Mouse (Mus musculus) stomach, embryonic 14.5 days (tissue): ENCODE data around the gene Apba3. TPM values are rescaled to one million over a fixed set of nuclear protein-coding genes. Genes with fewer than 3 reads are reported as not detected.

ENCODE experiments used
- ATAC-seq: fragments of 200-750 bp; cut with Nextera tagmentation; 2 replicates; pipeline ENCODE4 v1.8.0; 2017; ENCODE audit warnings: low read depth, moderate TSS enrichment; ENCODE audit not compliant: insufficient number of reproducible peaks, insufficient read depth, low FRiP score
- H3K27ac ChIP-seq: fragments of 300-500 bp; sonication (generic); 2 replicates; pipeline ENCODE4 v1.5.1; 2014; ENCODE audit warnings: mild to moderate bottlenecking, low read length, moderate library complexity, mixed read lengths
- H3K27me3 ChIP-seq: fragments of 300-500 bp; sonication (generic); 2 replicates; pipeline ENCODE4 v1.6.1; 2014; ENCODE audit warnings: low read length, control low read depth, mixed read lengths; ENCODE audit not compliant: control insufficient read depth, insufficient read depth
- H3K36me3 ChIP-seq: fragments of 300-500 bp; sonication (generic); 2 replicates; pipeline ENCODE4 v1.6.1; 2014; ENCODE audit warnings: mild to moderate bottlenecking, control low read depth, low read length, moderate library complexity, mixed read lengths; ENCODE audit not compliant: control insufficient read depth, insufficient read depth
- H3K4me1 ChIP-seq: fragments of 300-500 bp; sonication (generic); 2 replicates; pipeline ENCODE4 v1.6.1; 2014; ENCODE audit warnings: low read length, control low read depth, mixed read lengths; ENCODE audit not compliant: control insufficient read depth, insufficient read depth
- H3K4me2 ChIP-seq: fragments of 300-500 bp; sonication (generic); replicated peaks from 2 replicates; pipeline ENCODE4 v1.6.1; 2014; ENCODE audit warnings: low read depth, low read length, control low read depth
- H3K4me3 ChIP-seq: fragments of 300-500 bp; sonication (generic); 2 replicates; pipeline ENCODE4 v1.5.1; 2014; ENCODE audit warnings: low read depth, low read length, control low read depth
- H3K9ac ChIP-seq: fragments of 300-500 bp; sonication (generic); replicated peaks from 2 replicates; pipeline ENCODE4 v1.6.1; 2014; ENCODE audit warnings: low read depth, mild to moderate bottlenecking, control low read depth, low read length, moderate library complexity, mixed read lengths
- H3K9me3 ChIP-seq: fragments of 300-500 bp; sonication (generic); 2 replicates; pipeline ENCODE4 v1.6.1; 2016; ENCODE audit warnings: low read depth, low read length, control low read depth; ENCODE audit not compliant: control insufficient read depth
- WGBS: fragments of 180-500 bp; shearing (Covaris S2); extraction: QIAGEN DNeasy Blood & Tissue Kit; methylation state at CpG from one replicate; pipeline ENCODE4 v1.1.7; 2014; 5-methylcytosine and 5-hydroxymethylcytosine counted together
- polyA plus RNA-seq: library from polyadenylated mRNA; unstranded; fragments of >200 nt; fragmentation: Nextera tagmentation; extraction: Ambion mirVana; gene quantifications from 2 replicates; pipeline ENCODE4 v1.2.1, GENCODE M21; 2014

Apba3 gene
- polyA plus RNA-seq, 1 experiment from 2014 or later: 47.0 TPM

GRCm38 (mm10) chr10:81231436-81231835 lies 35.3 kb upstream of the Apba3 start:
- WGBS: 53% methylated on average over 7 of the region's 7 CpGs
- Histone ChIP-seq H3K4me1 (0 out of 2 replicates have a peak, but pooled peaks cover 8% of the 10 kb centered on the region), H3K27me3 (peaks cover 18% of the 10 kb centered on the region), H3K36me3 (no peaks in the 10 kb centered on the region), H3K9ac (no peak overlapping the region), H3K27ac (no peak overlapping the region), H3K9me3 (no peaks in the 10 kb centered on the region), H3K4me3 (no peak overlapping the region), H3K4me2 (no peak overlapping the region)
- no peak for ATAC-seq

GRCm38 (mm10) chr10:81232580-81233225 lies 34.1 kb upstream of the Apba3 start, which contains the start of gene Zfr2:
TSS of gene Zfr2 (plus strand) at chr10:81233155.
- WGBS: 6% methylated on average over 25 of the region's 29 CpGs
- H3K27me3 ChIP-seq: peaks cover 18% of the 10 kb centered on the region

GRCm38 (mm10) chr10:81233226-81233585 lies 33.6 kb upstream of the Apba3 start:
- 1% methylated on average over 25 of the region's 28 CpGs for WGBS
- H3K4me1 ChIP-seq: 0 out of 2 replicates have a peak, but pooled peaks cover 8% of the 10 kb centered on the region
- peak overlapping the region; percentile 74 for H3K9ac ChIP-seq
- H3K36me3 ChIP-seq: no peaks in the 10 kb centered on the region
- H3K4me2 ChIP-seq: peak overlapping the region; percentile 62
- peak overlapping the region; percentile 76 for H3K4me3 ChIP-seq
- H3K9me3 ChIP-seq: no peaks in the 10 kb centered on the region
- H3K27ac ChIP-seq: no peak overlapping the region
- ATAC-seq: peak; percentile 64
- H3K27me3 ChIP-seq: peaks cover 18% of the 10 kb centered on the region

More at GRCm38 (mm10) chr10:81232580-81233225, 34.1 kb upstream of the Apba3 start, which contains the start of gene Zfr2:
- Histone ChIP-seq H3K9me3 (no peaks in the 10 kb centered on the region), H3K36me3 (no peaks in the 10 kb centered on the region), H3K4me3 (peak within 1 kb of the TSS; percentile 76), H3K27ac (no peak within 1 kb of the TSS), H3K9ac (peak within 1 kb of the TSS; percentile 74), H3K4me2 (peak within 1 kb of the TSS; percentile 62), H3K4me1 (0 out of 2 replicates have a peak, but pooled peaks cover 8% of the 10 kb centered on the region)
- peak; percentile 92 for ATAC-seq

- H3K27me3 ChIP-seq: peaks cover 18% of the 10 kb centered on the region
- H3K9me3 ChIP-seq: no peaks in the 10 kb centered on the region
- no peak for ATAC-seq
- no peaks in the 10 kb centered on the region for H3K36me3 ChIP-seq
- WGBS: 73% methylated on average over 6 of the region's 6 CpGs
- H3K4me1 ChIP-seq: 0 out of 2 replicates have a peak, but pooled peaks cover 8% of the 10 kb centered on the region
- no peak overlapping the region for H3K9ac ChIP-seq
- H3K4me2 ChIP-seq: no peak overlapping the region
- H3K4me3 ChIP-seq: no peak overlapping the region
- no peak overlapping the region for H3K27ac ChIP-seq
These were observed 32.6 kb upstream of the Apba3 start for GRCm38 (mm10) chr10:81234206-81234605.

GRCm38 (mm10) chr10:81236471-81237268 lies 30.1 kb upstream of the Apba3 start:
- Histone ChIP-seq H3K27me3 (peaks cover 9% of the 10 kb centered on the region; the same call in 1 of the 2 replicates), H3K9ac (no peak overlapping the region), H3K9me3 (no peaks in the 10 kb centered on the region), H3K4me1 (0 out of 2 replicates have a peak, but pooled peaks cover 4% of the 10 kb centered on the region), H3K27ac (no peak overlapping the region), H3K4me2 (no peak overlapping the region), H3K4me3 (no peak overlapping the region), H3K36me3 (no peaks in the 10 kb centered on the region)
- ATAC-seq: no peak
- 83% methylated on average over 12 of the region's 12 CpGs for WGBS

GRCm38 (mm10) chr10:81238618-81239017 lies 28.1 kb upstream of the Apba3 start:
- Histone ChIP-seq H3K9me3 (no peaks in the 10 kb centered on the region), H3K4me3 (no peak overlapping the region), H3K27me3 (peaks cover 9% of the 10 kb centered on the region; the same call in 1 of the 2 replicates), H3K36me3 (no peaks in the 10 kb centered on the region), H3K4me1 (0 out of 2 replicates have a peak, but pooled peaks cover 1% of the 10 kb centered on the region), H3K9ac (no peak overlapping the region), H3K4me2 (no peak overlapping the region), H3K27ac (no peak overlapping the region)
- WGBS: 64% methylated on average over 2 of the region's 2 CpGs
- ATAC-seq: no peak

GRCm38 (mm10) chr10:81240876-81241275 lies 25.9 kb upstream of the Apba3 start:
- ATAC-seq: no peak

GRCm38 (mm10) chr10:81242021-81242420 lies 24.7 kb upstream of the Apba3 start:
- Histone ChIP-seq H3K4me3 (no peak overlapping the region), H3K36me3 (no peaks in the 10 kb centered on the region), H3K9me3 (no peaks in the 10 kb centered on the region), H3K27me3 (peaks cover 9% of the 10 kb centered on the region; the same call in 1 of the 2 replicates), H3K27ac (no peak overlapping the region), H3K4me2 (no peak overlapping the region), H3K9ac (no peak overlapping the region), H3K4me1 (no peaks in the 10 kb centered on the region)
- no peak for ATAC-seq
- 89% methylated on average over 16 of the region's 16 CpGs for WGBS

More at GRCm38 (mm10) chr10:81240876-81241275, 25.9 kb upstream of the Apba3 start:
- H3K27ac ChIP-seq: no peak overlapping the region
- H3K9me3 ChIP-seq: no peaks in the 10 kb centered on the region
- no peak overlapping the region for H3K9ac ChIP-seq
- no peak overlapping the region for H3K4me3 ChIP-seq
- H3K4me1 ChIP-seq: no peaks in the 10 kb centered on the region
- no peak overlapping the region for H3K4me2 ChIP-seq
- 27% methylated on average over 13 of the region's 13 CpGs for WGBS
- H3K27me3 ChIP-seq: peaks cover 9% of the 10 kb centered on the region; the same call in 1 of the 2 replicates
- H3K36me3 ChIP-seq: no peaks in the 10 kb centered on the region
